Mouse (Mus musculus) MEL (cell line): ENCODE results near the gene Phospho2. TPM values are rescaled to one million over a fixed set of nuclear protein-coding genes. Genes with fewer than 3 reads are reported as not detected.

Experiments used
- DNase-seq: peaks from one replicate; pipeline ENCODE4 v3.0.0; 2011; ENCODE audit warnings: low read depth, low spot score
- H3K27ac ChIP-seq: 2 replicates; pipeline ENCODE4 v1.5.1; 2012; ENCODE audit warnings: low read depth, mild to moderate bottlenecking, control low read depth, low read length, moderate library complexity; ENCODE audit not compliant: control insufficient read depth
- H3K27me3 ChIP-seq, 2 experiments: fragments of 150-350 bp in 1 of 2; sonication (generic) in 1 of 2; 2 replicates each; pipeline ENCODE4 v1.6.1; 2012; ENCODE audit warnings: low read length in 2 of 2, mild to moderate bottlenecking in 2 of 2, improper control_type of control experiment in 1 of 2, moderate library complexity in 1 of 2; ENCODE audit not compliant: insufficient read depth in 2 of 2, control insufficient read depth in 1 of 2
- H3K36me3 ChIP-seq, 2 experiments: 2 replicates each; pipeline ENCODE4 v1.6.1; 2012 to 2014; ENCODE audit warnings: low read length in 2 of 2, improper control_type of control experiment in 1 of 2, inconsistent platforms in 1 of 2, mild to moderate bottlenecking in 1 of 2; ENCODE audit not compliant: insufficient read depth in 2 of 2, control insufficient read depth in 1 of 2
- H3K4me1 ChIP-seq, 2 experiments: fragments of 150-350 bp in 1 of 2; sonication (generic) in 1 of 2; 2 replicates each; pipeline ENCODE4 v1.6.1; 2012; ENCODE audit warnings: low read length in 2 of 2, improper control_type of control experiment in 1 of 2, mild to moderate bottlenecking in 1 of 2; ENCODE audit not compliant: insufficient read depth in 2 of 2, control insufficient read depth in 1 of 2
- H3K4me3 ChIP-seq, 2 experiments: fragments of 150-350 bp in 1 of 2; sonication (generic) in 1 of 2; 2 replicates each; pipeline ENCODE4 v1.5.1; 2012; ENCODE audit warnings: low read depth in 2 of 2, low read length in 2 of 2, mild to moderate bottlenecking in 2 of 2, moderate library complexity in 2 of 2, control low read depth in 1 of 2, improper control_type of control experiment in 1 of 2; ENCODE audit not compliant: control insufficient read depth in 1 of 2, insufficient read depth in 1 of 2
- H3K79me2 ChIP-seq: 2 replicates; pipeline ENCODE4 v1.6.1; 2012; ENCODE audit warnings: mild to moderate bottlenecking, low read length, moderate library complexity; ENCODE audit not compliant: control insufficient read depth, poor library complexity, insufficient read depth
- H3K9ac ChIP-seq: 2 replicates; pipeline ENCODE4 v1.6.1; 2012; ENCODE audit warnings: low read depth, mild to moderate bottlenecking, control low read depth, low read length, moderate library complexity; ENCODE audit not compliant: control insufficient read depth, poor library complexity, severe bottlenecking
- H3K9me3 ChIP-seq: fragments of 150-350 bp; sonication (generic); replicated peaks from 2 replicates; pipeline ENCODE4 v1.6.1; 2012; ENCODE audit warnings: mild to moderate bottlenecking, low read length, improper control_type of control experiment, moderate library complexity; ENCODE audit not compliant: insufficient read depth
- BHLHE40 ChIP-seq: IDR thresholded peaks from 2 replicates; pipeline ENCODE4 v1.6.1; 2012; ENCODE audit warnings: low read depth, mild to moderate bottlenecking, inconsistent platforms, low read length, improper control_type of control experiment, borderline replicate concordance
- CHD1 ChIP-seq: IDR thresholded peaks from 2 replicates; pipeline ENCODE4 v1.6.1; 2012; ENCODE audit warnings: low read depth, mild to moderate bottlenecking, inconsistent platforms, low read length, improper control_type of control experiment
- CHD2 ChIP-seq: IDR thresholded peaks from 2 replicates; pipeline ENCODE4 v1.6.1; 2011; ENCODE audit warnings: low read length, improper control_type of control experiment
- CTCF ChIP-seq, 3 experiments: IDR thresholded peaks in 2 of 3; conservative IDR thresholded peaks in 1 of 3; 2 replicates each; pipeline ENCODE4 v1.5.1; 2011 to 2012; ENCODE audit warnings: low read length in 3 of 3, low read depth in 2 of 3, mild to moderate bottlenecking in 2 of 3, improper control_type of control experiment in 1 of 3, inconsistent platforms in 1 of 3, mixed read lengths in 1 of 3, moderate library complexity in 1 of 3; ENCODE audit not compliant: control insufficient read depth in 1 of 3, insufficient read depth in 1 of 3, poor library complexity in 1 of 3, severe bottlenecking in 1 of 3
- ELF1 ChIP-seq: IDR thresholded peaks from 2 replicates; pipeline ENCODE4 v1.6.1; 2014; ENCODE audit warnings: low read depth, mild to moderate bottlenecking, inconsistent platforms, low read length, improper control_type of control experiment, moderate library complexity
- ETS1 ChIP-seq: IDR thresholded peaks from 2 replicates; pipeline ENCODE4 v1.6.1; 2012; ENCODE audit warnings: low read depth, mild to moderate bottlenecking, inconsistent platforms, low read length, improper control_type of control experiment, moderate library complexity
- HCFC1 ChIP-seq: IDR thresholded peaks from 2 replicates; pipeline ENCODE4 v1.6.1; 2012; ENCODE audit warnings: low read depth, mild to moderate bottlenecking, inconsistent platforms, low read length, improper control_type of control experiment, moderate library complexity
- KAT2A ChIP-seq: conservative IDR thresholded peaks from 2 replicates; pipeline ENCODE4 v1.6.1; 2012; ENCODE audit warnings: low read depth, low read length, improper control_type of control experiment, inconsistent platforms
- MAFK ChIP-seq: IDR thresholded peaks from 2 replicates; pipeline ENCODE4 v1.6.1; 2011; ENCODE audit warnings: low read depth, mild to moderate bottlenecking, low read length, improper control_type of control experiment, borderline replicate concordance
- MAZ ChIP-seq: IDR thresholded peaks from 2 replicates; pipeline ENCODE4 v1.6.1; 2012; ENCODE audit warnings: low read depth, mild to moderate bottlenecking, inconsistent platforms, low read length, improper control_type of control experiment
- MEF2A ChIP-seq: IDR thresholded peaks from 2 replicates; pipeline ENCODE4 v1.6.1; 2014; ENCODE audit warnings: low read depth, mild to moderate bottlenecking, inconsistent platforms, low read length, improper control_type of control experiment; ENCODE audit not compliant: poor library complexity, insufficient replicate concordance, severe bottlenecking; ENCODE audit errors: extremely low read depth
- MYB ChIP-seq: IDR thresholded peaks from 2 replicates; pipeline ENCODE4 v1.6.1; 2011; ENCODE audit warnings: mild to moderate bottlenecking, low read depth, low read length, improper control_type of control experiment
- MYC ChIP-seq: IDR thresholded peaks from 2 replicates; pipeline ENCODE4 v1.6.1; 2011; ENCODE audit warnings: low read depth, mild to moderate bottlenecking, low read length, improper control_type of control experiment, moderate library complexity
- NELFE ChIP-seq: IDR thresholded peaks from 2 replicates; pipeline ENCODE4 v1.6.1; 2011; ENCODE audit warnings: low read depth, low read length, improper control_type of control experiment
- NRF1 ChIP-seq: IDR thresholded peaks from 2 replicates; pipeline ENCODE4 v1.6.1; 2014; ENCODE audit warnings: low read depth, mild to moderate bottlenecking, inconsistent platforms, low read length, improper control_type of control experiment, moderate library complexity; ENCODE audit not compliant: poor library complexity, insufficient read depth, severe bottlenecking
- POLR2A ChIP-seq, 2 experiments: IDR thresholded peaks; 2 replicates each; pipeline ENCODE4 v1.6.1; 2011 to 2012; ENCODE audit warnings: low read length in 2 of 2, mild to moderate bottlenecking in 2 of 2, control low read depth in 1 of 2, improper control_type of control experiment in 1 of 2, low read depth in 1 of 2, moderate library complexity in 1 of 2; ENCODE audit not compliant: control insufficient read depth in 1 of 2, insufficient read depth in 1 of 2, poor library complexity in 1 of 2
- POLR2AphosphoS5 ChIP-seq: IDR thresholded peaks from 2 replicates; pipeline ENCODE4 v1.6.1; 2012; ENCODE audit warnings: low read depth, borderline replicate concordance, mild to moderate bottlenecking, inconsistent platforms, low read length, moderate library complexity, mixed read lengths
- RAD21 ChIP-seq: IDR thresholded peaks from 2 replicates; pipeline ENCODE4 v1.6.1; 2011; ENCODE audit warnings: mild to moderate bottlenecking, low read depth, low read length, improper control_type of control experiment
- RCOR1 ChIP-seq: IDR thresholded peaks from 2 replicates; pipeline ENCODE4 v1.6.1; 2012; ENCODE audit warnings: low read depth, mild to moderate bottlenecking, inconsistent platforms, low read length, improper control_type of control experiment
- SIN3A ChIP-seq: IDR thresholded peaks from 2 replicates; pipeline ENCODE4 v1.6.1; 2012; ENCODE audit warnings: low read length, improper control_type of control experiment, inconsistent platforms
- TCF12 ChIP-seq: IDR thresholded peaks from 2 replicates; pipeline ENCODE4 v1.6.1; 2014; ENCODE audit warnings: low read depth, mild to moderate bottlenecking, inconsistent platforms, low read length, improper control_type of control experiment, moderate library complexity
- UBTF ChIP-seq: IDR thresholded peaks from 2 replicates; pipeline ENCODE4 v1.6.1; 2012; ENCODE audit warnings: low read depth, mild to moderate bottlenecking, inconsistent platforms, low read length, improper control_type of control experiment, moderate library complexity, borderline replicate concordance; ENCODE audit not compliant: insufficient read depth
- USF2 ChIP-seq, 2 experiments: IDR thresholded peaks; 2 replicates each; pipeline ENCODE4 v1.6.1; 2011 to 2012; ENCODE audit warnings: improper control_type of control experiment in 2 of 2, low read length in 2 of 2, borderline replicate concordance in 1 of 2, inconsistent platforms in 1 of 2, low read depth in 1 of 2, mild to moderate bottlenecking in 1 of 2; ENCODE audit not compliant: insufficient read depth in 1 of 2
- ZC3H11A ChIP-seq: IDR thresholded peaks from 2 replicates; pipeline ENCODE4 v1.6.1; 2012; ENCODE audit warnings: low read depth, mild to moderate bottlenecking, inconsistent platforms, low read length, improper control_type of control experiment
- ZMIZ1 ChIP-seq: IDR thresholded peaks from 2 replicates; pipeline ENCODE4 v1.6.1; 2012; ENCODE audit warnings: low read depth, mild to moderate bottlenecking, inconsistent platforms, low read length, improper control_type of control experiment, moderate library complexity
- ZNF384 ChIP-seq: IDR thresholded peaks from 2 replicates; pipeline ENCODE4 v1.6.1; 2012; ENCODE audit warnings: low read depth, mild to moderate bottlenecking, inconsistent platforms, low read length, improper control_type of control experiment
- polyA plus RNA-seq, 2 experiments: library from polyadenylated mRNA; stranded (reverse) in 1 of 2; unstranded in 1 of 2; fragments of >175 nt in 1 of 2; fragments of >200 nt in 1 of 2; gene quantifications; 2 replicates each; pipeline versions ENCODE4 v1.2.1 to v1.2.4; 2012; ENCODE audit warnings: low replicate concordance in 2 of 2, low read depth in 1 of 2; ENCODE audit not compliant: insufficient read length in 2 of 2, insufficient read depth in 1 of 2, missing spikeins in 1 of 2
- total RNA-seq: library from RNA; depleted of rRNA; stranded (reverse); fragments of 300-350 nt; gene quantifications from 2 replicates; pipeline ENCODE4 v1.2.3, GENCODE M21; 2012

Gene Phospho2
- total and polyA plus RNA-seq, 3 experiments = 11.8 to 13.2 TPM; not detected in 1

- TF ChIP-seq ELF1 = no peak
- no peak for TF ChIP-seq MYC
- TF ChIP-seq CHD1 = no peak
- no peak for TF ChIP-seq MAZ
- TF ChIP-seq HCFC1 = no peak
- no peak for TF ChIP-seq CTCF (IDR thresholded peaks at IDR 0.05 in 2 of 3, conservative IDR thresholded peaks at IDR 0.05 in 1 of 3; ENCODE audit: control insufficient read depth in 1 of 3, insufficient read depth in 1 of 3, low read depth in 2 of 3, low read length in 3 of 3, poor library complexity in 1 of 3, severe bottlenecking in 1 of 3)
Observed at GRCm38 (mm10) chr2:69818350-69819085, 29.1 kb downstream of the Phospho2 start (continued).

DNA sequence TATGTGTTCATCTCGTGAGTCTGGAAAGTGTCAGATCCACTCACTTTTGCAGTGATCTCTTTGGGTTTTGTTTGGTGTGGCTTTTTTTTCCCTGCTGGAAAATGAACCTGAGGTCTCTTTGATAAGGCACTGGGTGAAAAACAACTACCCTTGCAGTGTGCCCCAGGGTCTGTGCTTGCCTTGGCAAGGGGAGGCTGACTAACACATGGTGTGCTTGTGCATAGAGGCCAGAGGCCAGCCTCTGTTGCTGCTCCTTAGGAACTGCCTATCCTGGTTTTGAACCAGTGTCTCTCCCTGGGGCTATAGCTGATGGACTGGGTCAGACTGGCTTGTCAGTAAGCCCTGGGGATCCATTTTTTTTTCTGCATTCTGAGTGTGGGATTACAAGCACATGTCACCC lies 30.8 kb downstream of the Phospho2 start:
- Histone ChIP-seq H3K27me3 (no peaks in the 10 kb centered on the region), H3K9ac (no peak overlapping the region), H3K79me2 (peaks cover 14% of the 10 kb centered on the region), H3K27ac (no peak overlapping the region), H3K36me3 (peaks cover 0 to 43% of the 10 kb centered on the region in 2 experiments; a peak in 3 of 4 replicates), H3K4me3 (no peak overlapping the region), H3K9me3 (no peaks in the 10 kb centered on the region), H3K4me1 (peaks cover 26 to 38% of the 10 kb centered on the region in 2 experiments)
- no peak for TF ChIP-seq ELF1
- DNase-seq = peak; percentile 28

DNA sequence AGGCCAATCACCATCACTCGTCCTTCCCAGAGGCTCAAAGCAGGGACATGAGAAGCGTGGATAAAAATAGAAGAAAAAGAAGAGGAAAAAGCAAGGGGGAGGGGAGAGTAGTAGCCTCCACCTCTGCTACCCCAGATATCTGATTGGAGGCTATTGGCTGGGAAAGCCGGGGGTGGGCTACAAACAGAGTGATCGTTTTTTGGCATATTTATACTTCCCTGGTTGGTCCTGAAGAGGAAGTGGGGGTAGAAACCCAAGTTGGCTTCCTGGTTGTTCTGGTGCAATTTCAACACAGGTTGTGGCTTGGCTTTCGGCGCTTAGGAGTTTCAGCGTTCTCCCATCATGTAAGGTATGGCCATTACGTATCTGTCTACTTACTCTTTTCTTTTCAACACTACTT lies 32.3 kb downstream of the Phospho2 start, which contains the start of gene Klhl23:
TSS of gene Klhl23 (plus strand) at position 234 of the 400 bp plus-strand sequence.
- peak within 1 kb of the TSS; percentile 60 to 92 for H3K4me3 ChIP-seq
- peak within 1 kb of the TSS; percentile 76 for H3K9ac ChIP-seq
- H3K27ac ChIP-seq = peak within 1 kb of the TSS; percentile 73
- no peaks in the 10 kb centered on the region for H3K9me3 ChIP-seq
- no peaks in the 10 kb centered on the region for H3K27me3 ChIP-seq
- DNase-seq = peak; percentile 88
- H3K79me2 ChIP-seq = peaks cover 14% of the 10 kb centered on the region
- peaks cover 0 to 30% of the 10 kb centered on the region in 2 experiments; a peak in 3 of 4 replicates for H3K36me3 ChIP-seq
- peaks cover 23 to 27% of the 10 kb centered on the region in 2 experiments for H3K4me1 ChIP-seq
- TF ChIP-seq ZMIZ1 (peak; percentile 66), ZC3H11A (no peak), TCF12 (peak; percentile 49), NRF1 (no peak), MAFK (no peak), ETS1 (peak; percentile 49; the same call in 1 of the 2 replicates), ZNF384 (0 out of 2 replicates have a peak, but pooled peaks have one; percentile 12), CHD2 (no peak), MEF2A (0 out of 2 replicates have a peak, but pooled peaks have one; percentile 67), NELFE (peak; percentile 78), UBTF (no peak), RCOR1 (no peak), USF2 (IDR thresholded peaks at IDR 0.05; ENCODE audit: borderline replicate concordance in 1 of 2, insufficient read depth in 1 of 2, low read depth in 1 of 2, low read length in 2 of 2) (no peak), MYB (peak; percentile 23; the same call in 1 of the 2 replicates), CHD1 (peak; percentile 84; the same call in 1 of the 2 replicates), ELF1 (peak; percentile 82), MAZ (peak; percentile 43; the same call in 1 of the 2 replicates), POLR2A (IDR thresholded peaks at IDR 0.05; ENCODE audit: control insufficient read depth in 1 of 2, insufficient read depth in 1 of 2, low read depth in 1 of 2, low read length in 2 of 2, poor library complexity in 1 of 2) (peak in 1 of 2 experiments; percentile 84; a peak in 2 of 4 replicates), KAT2A (no peak; the same call in 1 of the 2 replicates), MYC (no peak), SIN3A (peak; percentile 84), RAD21 (no peak), POLR2AphosphoS5 (no peak), BHLHE40 (no peak)
